Mouse (Mus musculus) naive thymus-derived CD4-positive, alpha-beta T cell, adult 2 months (primary cell): ENCODE results near the gene Limd2.

ENCODE experiments used
- DNase-seq: peaks from one replicate; pipeline ENCODE4 v3.0.0-alpha.2; 2011; ENCODE audit warnings: low read depth

Gene Limd2

DNA sequence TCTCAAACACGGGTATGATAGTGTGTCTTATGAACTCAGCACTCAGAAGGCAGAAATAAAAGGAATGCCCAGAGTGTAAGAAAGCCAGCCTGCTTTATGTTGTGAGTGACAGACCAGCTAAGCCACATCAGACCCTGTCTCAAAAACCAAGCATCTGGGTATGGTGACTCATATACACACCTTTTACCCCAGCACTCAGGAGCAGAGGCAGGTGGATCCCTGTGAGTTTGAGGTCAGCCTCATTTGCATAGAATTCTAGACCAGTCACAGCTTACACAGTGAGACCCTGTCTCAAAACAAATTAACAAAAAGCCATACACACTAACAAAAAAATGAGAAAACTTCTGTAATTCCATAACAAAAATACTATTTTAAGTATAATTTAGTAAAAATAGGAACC is 34.8 kb downstream of the Limd2 start:
- no peak for DNase-seq

DNA sequence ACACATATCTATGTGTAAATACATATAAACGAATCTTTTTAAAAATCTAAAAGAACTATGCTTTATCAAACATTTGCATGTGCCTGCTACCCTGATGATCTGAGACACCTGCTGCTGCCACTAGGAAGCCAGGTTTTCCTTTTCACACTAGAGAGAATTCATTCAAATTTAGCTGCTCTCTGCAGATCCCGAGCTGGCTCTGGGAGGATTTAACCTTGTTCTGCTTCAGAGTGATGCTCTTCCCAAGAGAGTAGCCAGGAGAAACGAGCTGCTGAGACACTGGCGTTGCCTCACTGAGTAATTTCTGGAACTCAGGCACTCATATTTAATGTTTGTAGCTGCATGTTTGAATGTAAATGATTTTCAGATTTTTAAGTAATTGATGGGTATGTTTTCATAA is 35.9 kb downstream of the Limd2 start:
- no peak for DNase-seq

DNA sequence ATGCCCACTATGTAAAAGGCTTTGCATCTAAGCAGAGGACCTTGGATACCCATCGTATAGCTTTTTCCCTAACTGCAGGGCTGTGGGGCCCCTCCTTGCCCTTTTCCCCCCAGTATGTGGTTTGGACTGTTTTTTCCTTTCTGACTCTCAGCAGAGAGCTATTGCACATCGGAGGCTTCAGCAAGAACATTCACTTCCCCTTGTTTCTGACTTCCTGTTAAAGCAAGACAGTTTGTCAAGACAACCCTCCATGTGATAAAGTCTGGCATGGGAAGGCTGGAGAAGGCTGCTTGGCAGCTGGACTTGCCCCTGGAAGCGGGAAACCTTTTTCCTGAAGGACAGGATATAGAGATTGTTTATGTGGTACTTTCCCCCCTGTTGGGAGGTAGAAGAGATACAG is 37.9 kb downstream of the Limd2 start:
- DNase-seq, result peak; percentile 57

DNA sequence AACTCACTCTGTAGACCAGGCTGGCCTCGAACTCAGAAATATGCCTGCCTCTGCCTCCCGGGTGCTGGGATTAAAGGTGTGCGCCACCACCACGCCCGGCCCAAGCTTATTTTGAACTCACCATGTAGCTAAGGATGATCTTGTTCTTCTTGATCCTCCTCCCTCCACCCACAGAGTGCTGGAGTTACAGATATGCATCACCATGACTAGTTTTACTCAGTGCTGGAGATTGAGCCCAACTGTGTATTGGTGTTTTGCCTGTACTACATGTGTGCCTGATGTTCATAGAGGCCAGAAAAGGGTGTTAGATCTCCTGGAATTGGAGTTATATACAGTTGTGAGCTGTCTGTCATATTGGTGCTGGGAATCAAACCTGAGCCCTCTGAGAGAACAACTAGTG is 38.4 kb downstream of the Limd2 start:
- peak; percentile 28 for DNase-seq

DNA sequence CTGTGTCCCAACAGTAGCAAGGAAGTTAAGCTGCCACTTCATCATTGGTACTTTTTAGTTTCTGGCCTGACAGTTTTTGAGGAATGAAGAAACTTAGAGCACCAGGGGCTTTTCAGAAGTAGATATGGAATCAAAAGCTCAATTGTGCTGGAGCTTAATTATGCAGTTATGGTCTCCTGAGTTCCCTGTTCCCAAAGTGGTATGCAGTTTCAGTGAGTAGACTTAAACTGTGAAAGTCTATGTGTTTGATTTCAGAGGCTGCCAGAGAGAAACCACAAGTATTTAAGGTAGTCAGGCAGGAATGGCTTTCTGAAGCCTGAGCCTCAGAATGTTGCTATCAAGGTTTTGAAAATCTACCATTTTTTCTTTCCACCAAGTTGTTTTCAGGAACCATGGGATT is 49.0 kb downstream of the Limd2 start:
- no peak for DNase-seq
